11 mouse cellular contexts compared by ENCODE assay signal in the genomic region with DNA sequence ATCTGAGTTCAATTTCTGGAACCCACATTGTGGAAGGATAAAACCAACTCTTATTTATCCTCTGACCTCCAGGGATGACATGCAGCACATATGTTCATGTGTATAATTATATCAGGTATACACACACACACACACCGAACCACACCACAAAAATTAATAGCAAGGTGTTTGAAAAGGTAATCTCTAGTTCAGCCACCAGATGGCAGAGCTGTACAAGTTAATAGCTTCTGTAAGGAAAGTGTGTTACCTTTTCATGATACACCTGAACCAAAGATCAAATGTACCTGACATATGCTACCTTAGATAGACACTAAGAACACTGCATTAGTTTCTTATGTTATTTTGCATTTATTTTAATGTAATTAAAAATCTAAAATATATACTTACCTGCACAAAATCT. TPM values are rescaled to one million over a fixed set of nuclear protein-coding genes. Genes with fewer than 3 reads are reported as not detected.
DNase-seq lines count a peak whose midpoint lies in the region; ATAC-seq and TF ChIP-seq lines count a peak whose summit lies in the region.
"Had no signal": no experiment of that assay in that cellular context is flagged by ENCODE, and none has a peak within 500 bp of the region (broad histone marks: within the 10 kb centered on the region; RNA-seq: fewer than 3 reads in every experiment).

No protein-coding gene starts in this region.

- 77% methylated on average over 1 of the region's 1 CpGs for WGBS in embryonic facial prominence, embryonic 11.5 days
- 84% methylated on average over 1 of the region's 1 CpGs for WGBS in embryonic facial prominence, embryonic 10.5 days
- 35% methylated on average over 1 of the region's 1 CpGs for WGBS in liver, adult 2 months
- WGBS in liver, embryonic 12.5 days (ENCODE audit: insufficient replicate concordance): 60% methylated on average over 1 of the region's 1 CpGs
- 90% methylated on average over 1 of the region's 1 CpGs for WGBS in forebrain, embryonic 10.5 days

- no peak for ATAC-seq in embryonic facial prominence, embryonic 11.5 days (replicated peaks; ENCODE audit: insufficient number of reproducible peaks, low FRiP score, low TSS enrichment, low read depth)
- ATAC-seq in liver, embryonic 12.5 days: no peak
- ATAC-seq: inflammation-experienced regulatory T-cells, adult 6 months had no signal

- DNase-seq in embryonic facial prominence, embryonic 11.5 days (ENCODE audit: low spot score): peak; percentile 45
- DNase-seq in embryonic facial prominence, embryonic 10.5 days (ENCODE audit: low spot score): no peak
- peak; percentile 22 for DNase-seq in liver, adult 2 months (ENCODE audit: extremely low read depth, low read depth, low spot score)
- DNase-seq in ZHBTc4 (ENCODE audit: low read depth, low spot score): peak; percentile 16
- DNase-seq in lung, postnatal 36 days: peak; percentile 48
- no peak for DNase-seq in adrenal gland, postnatal 4 days (ENCODE audit: low spot score in 2 of 2)
- DNase-seq in forebrain, embryonic 10.5 days (ENCODE audit: extremely low spot score, low spot score): no peak

- H3K4me3 ChIP-seq in embryonic facial prominence, embryonic 11.5 days (ENCODE audit: low read depth, low read length): no peak overlapping the region
- no peak overlapping the region for H3K4me3 ChIP-seq in embryonic facial prominence, embryonic 10.5 days
- no peak overlapping the region for H3K4me3 ChIP-seq in liver, adult 2 months (ENCODE audit: insufficient read depth, low read depth, low read length)
- H3K4me3 ChIP-seq in liver, embryonic 12.5 days: no peak overlapping the region
- no peak overlapping the region for H3K4me3 ChIP-seq in forebrain, embryonic 10.5 days
- H3K4me3 ChIP-seq: midbrain, embryonic 12.5 days; stomach, embryonic 15.5 days had no signal

- no peaks in the 10 kb centered on the region for H3K4me1 ChIP-seq in embryonic facial prominence, embryonic 11.5 days (ENCODE audit: control insufficient read depth, insufficient read depth, low read length)
- H3K4me1 ChIP-seq in embryonic facial prominence, embryonic 10.5 days: no peaks in the 10 kb centered on the region
- H3K4me1 ChIP-seq in liver, adult 2 months (ENCODE audit: control insufficient read depth, insufficient read depth, low read length): no peaks in the 10 kb centered on the region
- no peaks in the 10 kb centered on the region for H3K4me1 ChIP-seq in liver, embryonic 12.5 days
- no peaks in the 10 kb centered on the region for H3K4me1 ChIP-seq in forebrain, embryonic 10.5 days
- H3K4me1 ChIP-seq: midbrain, embryonic 12.5 days; stomach, embryonic 15.5 days had no signal

- H3K27ac ChIP-seq in embryonic facial prominence, embryonic 11.5 days (replicated peaks; ENCODE audit: low read depth, low read length): no peak overlapping the region
- no peak overlapping the region for H3K27ac ChIP-seq in embryonic facial prominence, embryonic 10.5 days (replicated peaks)
- H3K27ac ChIP-seq in liver, adult 2 months (replicated peaks; ENCODE audit: insufficient read depth, low read depth, low read length): no peak overlapping the region
- no peak overlapping the region for H3K27ac ChIP-seq in liver, embryonic 12.5 days
- no peak overlapping the region for H3K27ac ChIP-seq in forebrain, embryonic 10.5 days
- H3K27ac ChIP-seq: midbrain, embryonic 12.5 days; stomach, embryonic 15.5 days had no signal

- H3K9ac ChIP-seq in embryonic facial prominence, embryonic 11.5 days (replicated peaks; ENCODE audit: low read length): no peak overlapping the region
- H3K9ac ChIP-seq in liver, adult 2 months (ENCODE audit: low read depth, low read length): no peak overlapping the region
- no peak overlapping the region for H3K9ac ChIP-seq in liver, embryonic 12.5 days
- H3K9ac ChIP-seq: midbrain, embryonic 12.5 days; stomach, embryonic 15.5 days had no signal

- no peaks in the 10 kb centered on the region for H3K36me3 ChIP-seq in embryonic facial prominence, embryonic 11.5 days (replicated peaks; ENCODE audit: control insufficient read depth, insufficient read depth, low read depth, low read length)
- no peaks in the 10 kb centered on the region for H3K36me3 ChIP-seq in embryonic facial prominence, embryonic 10.5 days (replicated peaks)
- H3K36me3 ChIP-seq in liver, adult 2 months (ENCODE audit: control insufficient read depth, insufficient read depth, low read length): no peaks in the 10 kb centered on the region
- H3K36me3 ChIP-seq in liver, embryonic 12.5 days: no peaks in the 10 kb centered on the region
- H3K36me3 ChIP-seq in forebrain, embryonic 10.5 days (replicated peaks): no peaks in the 10 kb centered on the region
- H3K36me3 ChIP-seq: midbrain, embryonic 12.5 days; stomach, embryonic 15.5 days had no signal

- no peak for TF ChIP-seq POLR2A in liver, adult 2 months (IDR thresholded peaks at IDR 0.05; ENCODE audit: extremely low read depth, insufficient read depth, low read length)

- peak; percentile 51 for TF ChIP-seq CTCF in liver, adult 2 months (IDR thresholded peaks at IDR 0.05; ENCODE audit: low read depth, low read length)

- H3K79me2 ChIP-seq in liver, adult 2 months (ENCODE audit: control insufficient read depth, insufficient read depth, low read length): no peaks in the 10 kb centered on the region

- no peak overlapping the region for H3K4me2 ChIP-seq in embryonic facial prominence, embryonic 11.5 days (ENCODE audit: low read depth, low read length)
- H3K4me2 ChIP-seq in liver, embryonic 12.5 days: no peak overlapping the region
- H3K4me2 ChIP-seq: midbrain, embryonic 12.5 days; stomach, embryonic 15.5 days had no signal

- no peaks in the 10 kb centered on the region for H3K9me3 ChIP-seq in embryonic facial prominence, embryonic 11.5 days (replicated peaks; ENCODE audit: control insufficient read depth, low read length)
- no peaks in the 10 kb centered on the region for H3K9me3 ChIP-seq in embryonic facial prominence, embryonic 10.5 days
- H3K9me3 ChIP-seq in liver, embryonic 12.5 days (replicated peaks): no peaks in the 10 kb centered on the region
- no peaks in the 10 kb centered on the region for H3K9me3 ChIP-seq in forebrain, embryonic 10.5 days
- H3K9me3 ChIP-seq: midbrain, embryonic 12.5 days; stomach, embryonic 15.5 days had no signal

- H3K27me3 ChIP-seq in embryonic facial prominence, embryonic 11.5 days (ENCODE audit: control insufficient read depth, insufficient read depth, low read length): no peaks in the 10 kb centered on the region
- H3K27me3 ChIP-seq in embryonic facial prominence, embryonic 10.5 days (replicated peaks; ENCODE audit: low read depth, poor library complexity, severe bottlenecking): no peaks in the 10 kb centered on the region
- H3K27me3 ChIP-seq in liver, adult 2 months (ENCODE audit: control insufficient read depth, insufficient read depth, low read length): no peaks in the 10 kb centered on the region
- H3K27me3 ChIP-seq in liver, embryonic 12.5 days (replicated peaks): no peaks in the 10 kb centered on the region
- no peaks in the 10 kb centered on the region for H3K27me3 ChIP-seq in forebrain, embryonic 10.5 days (ENCODE audit: poor library complexity, severe bottlenecking)
- H3K27me3 ChIP-seq: midbrain, embryonic 12.5 days; stomach, embryonic 15.5 days had no signal

RNA-seq across cellular contexts. Expression of a gene that starts 1.8 kb away (rescaled TPM):
- not detected in 2 replicates for polyA plus RNA-seq in embryonic facial prominence, embryonic 11.5 days (2014; fragmentation: Nextera tagmentation; extraction: Ambion mirVana)
- not detected in 2 replicates for polyA plus RNA-seq in embryonic facial prominence, embryonic 10.5 days (2016; fragmentation: Nextera tagmentation; extraction: Ambion mirVana)
- not detected in 2 replicates for total RNA-seq in liver, adult 2 months (2014; rRNA removed)
- not detected in 2 replicates for polyA plus RNA-seq in liver, adult 2 months (2012; rRNA removed)
- polyA plus RNA-seq in liver, embryonic 12.5 days (2016; fragmentation: Nextera tagmentation; extraction: Ambion mirVana): not detected in 2 replicates
- total RNA-seq in adrenal gland, postnatal 4 days (2021): not detected
- polyA plus RNA-seq in forebrain, embryonic 10.5 days (2016; fragmentation: Nextera tagmentation; extraction: Ambion mirVana): not detected in 2 replicates
- polyA plus RNA-seq: inflammation-experienced regulatory T-cells, adult 6 months; midbrain, embryonic 12.5 days; stomach, embryonic 15.5 days had no signal

Comparison
In these comparisons a context has a peak if more than half of its experiments do, and no peak if none do; other contexts are left out.
1. DNase-seq: peak in embryonic facial prominence, embryonic 11.5 days (single experiment), liver, adult 2 months (single experiment), ZHBTc4 (single experiment) and lung, postnatal 36 days (single experiment); none in embryonic facial prominence, embryonic 10.5 days (single experiment), adrenal gland, postnatal 4 days (0 of 2) and forebrain, embryonic 10.5 days (single experiment).